Mouse (Mus musculus) C2C12 (cell line): ENCODE measurements around the gene Pianp.

ENCODE experiments used
- CTCF ChIP-seq: IDR thresholded peaks from one replicate; pipeline ENCODE4 v1.5.1; 2011; ENCODE audit not compliant: control insufficient read depth, insufficient read depth, insufficient read length
- MAX ChIP-seq: IDR thresholded peaks from one replicate; pipeline ENCODE4 v1.6.1; 2011; ENCODE audit warnings: mild to moderate bottlenecking, control low read depth
- MYOG ChIP-seq: IDR thresholded peaks from one replicate; pipeline ENCODE4 v1.6.1; 2011; ENCODE audit not compliant: control insufficient read depth, insufficient read length; ENCODE audit errors: extremely low read depth
- USF1 ChIP-seq: IDR thresholded peaks from one replicate; pipeline ENCODE4 v1.6.1; 2011; ENCODE audit warnings: low read depth, mild to moderate bottlenecking, control low read depth, moderate library complexity

- no peak for TF ChIP-seq CTCF
- no peak for TF ChIP-seq USF1
- no peak for TF ChIP-seq MAX
- no peak for TF ChIP-seq MYOG
These were observed 35.5 kb upstream of the Pianp start for GRCm38 (mm10) chr6:124961021-124961420.
